Mouse (Mus musculus): ENCODE measurements around the gene Dzank1. TPM values are rescaled to one million over a fixed set of nuclear protein-coding genes. Genes with fewer than 3 reads are reported as not detected.

Gene Dzank1
- 0.12 TPM for polyA plus RNA-seq (2012; fragmentation: generic; extraction: Trizol)

- Histone ChIP-seq H3K79me2 (ENCODE audit: control insufficient read depth, insufficient read depth) (peaks cover 28% of the 10 kb centered on the region), H3K27me3 (ENCODE audit: control insufficient read depth, insufficient read depth, insufficient read length) (no peaks in the 10 kb centered on the region), H3K4me3 (peak within 1 kb of the TSS; percentile 92), H3K4me2 (ENCODE audit: low read depth) (peak within 1 kb of the TSS; percentile 97), H3K36me3 (ENCODE audit: control insufficient read depth, insufficient read depth) (peaks cover 10% of the 10 kb centered on the region), H3ac (ENCODE audit: control insufficient read depth, insufficient read length) (peak within 1 kb of the TSS; percentile 6)
- TF ChIP-seq POLR2AphosphoS2 (IDR thresholded peaks at IDR 0.05; ENCODE audit: insufficient read length, low read depth) (peak; percentile 55), MYOG (IDR thresholded peaks at IDR 0.05; ENCODE audit: control insufficient read depth in 1 of 3, insufficient read depth in 1 of 3, insufficient read length in 2 of 3, low read depth in 2 of 3) (no peak), REST (IDR thresholded peaks at IDR 0.05; ENCODE audit: insufficient read depth, insufficient read length) (no peak), E2F4 (IDR thresholded peaks at IDR 0.05; ENCODE audit: insufficient read depth) (no peak), USF1 (IDR thresholded peaks at IDR 0.05; ENCODE audit: low read depth) (no peak), SRF (IDR thresholded peaks at IDR 0.05; ENCODE audit: control insufficient read depth, insufficient read length, low read depth) (peak; percentile 84), TCF12 (IDR thresholded peaks at IDR 0.05; ENCODE audit: insufficient read depth, poor library complexity, severe bottlenecking) (no peak), MYOD1 (IDR thresholded peaks at IDR 0.05; ENCODE audit: control insufficient read depth in 1 of 3, insufficient read length in 2 of 3, low read depth in 2 of 3) (no peak), MAX (IDR thresholded peaks at IDR 0.05; ENCODE audit: low read depth) (peak; percentile 97), POLR2A (IDR thresholded peaks at IDR 0.05; ENCODE audit: insufficient read length, low read depth) (peak; percentile 65)
These were observed at the start of gene Dzank1, which contains the start of gene Polr3f for GRCm38 (mm10) chr2:144526981-144527820. TSS of gene Dzank1 (minus strand) at chr2:144527414. TSS of gene Polr3f (plus strand) at chr2:144527718.

- H3K4me2 ChIP-seq (ENCODE audit: low read depth), result peak within 1 kb of the TSS; percentile 95
- TF ChIP-seq POLR2A (IDR thresholded peaks at IDR 0.05; ENCODE audit: insufficient read length, low read depth), result peak; percentile 87
- peak in 2 of 3 experiments; percentile 7 to 38 for TF ChIP-seq MYOG (IDR thresholded peaks at IDR 0.05; ENCODE audit: control insufficient read depth in 1 of 3, insufficient read depth in 1 of 3, insufficient read length in 2 of 3, low read depth in 2 of 3)
- no peak for TF ChIP-seq TCF12 (IDR thresholded peaks at IDR 0.05; ENCODE audit: insufficient read depth, poor library complexity, severe bottlenecking)
- peak; percentile 92 for TF ChIP-seq POLR2AphosphoS2 (IDR thresholded peaks at IDR 0.05; ENCODE audit: insufficient read length, low read depth)
These were observed 28.8 kb upstream of the Dzank1 start, which contains the start of gene Sec23b for GRCm38 (mm10) chr2:144555820-144556552. TSS of gene Sec23b (plus strand) at chr2:144556229.

GRCm38 (mm10) chr2:144555286-144555819 lies 28.1 kb upstream of the Dzank1 start:
- Histone ChIP-seq H3ac (ENCODE audit: control insufficient read depth, insufficient read length) (peak overlapping the region; percentile 19), H3K27me3 (ENCODE audit: control insufficient read depth, insufficient read depth, insufficient read length) (no peaks in the 10 kb centered on the region), H3K4me2 (ENCODE audit: low read depth) (peak overlapping the region; percentile 95), H3K36me3 (ENCODE audit: control insufficient read depth, insufficient read depth) (peaks cover 5% of the 10 kb centered on the region), H3K4me3 (peak overlapping the region; percentile 62), H3K79me2 (ENCODE audit: control insufficient read depth, insufficient read depth) (peaks cover 24% of the 10 kb centered on the region)
- TF ChIP-seq CEBPB (IDR thresholded peaks at IDR 0.05; ENCODE audit: insufficient read depth, poor library complexity, severe bottlenecking) (no peak), E2F4 (IDR thresholded peaks at IDR 0.05; ENCODE audit: insufficient read depth) (no peak), MYOG (IDR thresholded peaks at IDR 0.05; ENCODE audit: control insufficient read depth in 1 of 3, insufficient read depth in 1 of 3, insufficient read length in 2 of 3, low read depth in 2 of 3) (no peak), POLR2A (IDR thresholded peaks at IDR 0.05; ENCODE audit: insufficient read length, low read depth) (no peak), MYOD1 (IDR thresholded peaks at IDR 0.05; ENCODE audit: control insufficient read depth in 1 of 3, insufficient read length in 2 of 3, low read depth in 2 of 3) (no peak), USF1 (IDR thresholded peaks at IDR 0.05; ENCODE audit: low read depth) (no peak), REST (IDR thresholded peaks at IDR 0.05; ENCODE audit: insufficient read depth, insufficient read length) (no peak), SRF (IDR thresholded peaks at IDR 0.05; ENCODE audit: control insufficient read depth, insufficient read length, low read depth) (no peak), POLR2AphosphoS2 (IDR thresholded peaks at IDR 0.05; ENCODE audit: insufficient read length, low read depth) (no peak), TCF12 (IDR thresholded peaks at IDR 0.05; ENCODE audit: insufficient read depth, poor library complexity, severe bottlenecking) (no peak), TCF3 (IDR thresholded peaks at IDR 0.05; ENCODE audit: insufficient read length, low read depth) (no peak), MAX (IDR thresholded peaks at IDR 0.05; ENCODE audit: low read depth) (no peak)

More at GRCm38 (mm10) chr2:144555820-144556552, 28.8 kb upstream of the Dzank1 start, which contains the start of gene Sec23b:
- H3K36me3 ChIP-seq (ENCODE audit: control insufficient read depth, insufficient read depth), result peaks cover 10% of the 10 kb centered on the region
- H3ac ChIP-seq (ENCODE audit: control insufficient read depth, insufficient read length), result peak within 1 kb of the TSS; percentile 19
- H3K27me3 ChIP-seq (ENCODE audit: control insufficient read depth, insufficient read depth, insufficient read length), result no peaks in the 10 kb centered on the region
- peak within 1 kb of the TSS; percentile 62 for H3K4me3 ChIP-seq
- peaks cover 24% of the 10 kb centered on the region for H3K79me2 ChIP-seq (ENCODE audit: control insufficient read depth, insufficient read depth)

- Histone ChIP-seq H3K4me2 (ENCODE audit: low read depth) (no peak overlapping the region), H3K79me2 (ENCODE audit: control insufficient read depth, insufficient read depth) (peaks cover 24% of the 10 kb centered on the region), H3K4me3 (no peak overlapping the region), H3K36me3 (ENCODE audit: control insufficient read depth, insufficient read depth) (no peaks in the 10 kb centered on the region), H3K27me3 (ENCODE audit: control insufficient read depth, insufficient read depth, insufficient read length) (no peaks in the 10 kb centered on the region), H3ac (ENCODE audit: control insufficient read depth, insufficient read length) (no peak overlapping the region)
- TF ChIP-seq E2F4 (IDR thresholded peaks at IDR 0.05; ENCODE audit: insufficient read depth), result no peak
- TF ChIP-seq MYOD1 (IDR thresholded peaks at IDR 0.05; ENCODE audit: control insufficient read depth in 1 of 3, insufficient read length in 2 of 3, low read depth in 2 of 3), result no peak
- TF ChIP-seq MAX (IDR thresholded peaks at IDR 0.05; ENCODE audit: low read depth), result no peak
- TF ChIP-seq TCF3 (IDR thresholded peaks at IDR 0.05; ENCODE audit: insufficient read length, low read depth), result no peak
- TF ChIP-seq SRF (IDR thresholded peaks at IDR 0.05; ENCODE audit: control insufficient read depth, insufficient read length, low read depth), result no peak
- TF ChIP-seq MYOG (IDR thresholded peaks at IDR 0.05; ENCODE audit: control insufficient read depth in 1 of 3, insufficient read depth in 1 of 3, insufficient read length in 2 of 3, low read depth in 2 of 3), result no peak
- TF ChIP-seq USF1 (IDR thresholded peaks at IDR 0.05; ENCODE audit: low read depth), result no peak
- no peak for TF ChIP-seq POLR2AphosphoS2 (IDR thresholded peaks at IDR 0.05; ENCODE audit: insufficient read length, low read depth)
- no peak for TF ChIP-seq TCF12 (IDR thresholded peaks at IDR 0.05; ENCODE audit: insufficient read depth, poor library complexity, severe bottlenecking)
- TF ChIP-seq REST (IDR thresholded peaks at IDR 0.05; ENCODE audit: insufficient read depth, insufficient read length), result no peak
- TF ChIP-seq CEBPB (IDR thresholded peaks at IDR 0.05; ENCODE audit: insufficient read depth, poor library complexity, severe bottlenecking), result no peak
- no peak for TF ChIP-seq POLR2A (IDR thresholded peaks at IDR 0.05; ENCODE audit: insufficient read length, low read depth)
These were observed 26.7 kb upstream of the Dzank1 start for GRCm38 (mm10) chr2:144553905-144554304.
